Mouse (Mus musculus) olfactory bulb, adult 2 months (tissue): ENCODE results near the gene Cacna2d2. TPM values are rescaled to one million over a fixed set of nuclear protein-coding genes. Genes with fewer than 3 reads are reported as not detected.
A peak's percentile ranks its signal among the peaks of the same experiment; 100 is the strongest.
"Not testable (repeated sequence)": the region's sequence is repeated elsewhere in the genome, so short reads cannot be mapped to it uniquely, and the experiment has no call there.

Experiments
- H3K27ac ChIP-seq: fragments of 200-500 bp; 2 replicates; pipeline ENCODE4 v1.5.1; 2012; ENCODE audit warnings: low read depth, low read length; ENCODE audit not compliant: insufficient read depth
- H3K4me1 ChIP-seq: fragments of 200-500 bp; 2 replicates; pipeline ENCODE4 v1.6.1; 2012; ENCODE audit warnings: low read length; ENCODE audit not compliant: control insufficient read depth, insufficient read depth
- H3K4me3 ChIP-seq: fragments of 200-500 bp; 2 replicates; pipeline ENCODE4 v1.5.1; 2012; ENCODE audit warnings: mild to moderate bottlenecking, low read depth, low read length, moderate library complexity; ENCODE audit not compliant: insufficient read depth
- CTCF ChIP-seq: fragments of 200-500 bp; IDR thresholded peaks from 2 replicates; pipeline ENCODE4 v1.5.1; 2012; ENCODE audit warnings: low read depth, mild to moderate bottlenecking, low read length, moderate library complexity; ENCODE audit not compliant: insufficient read depth
- POLR2A ChIP-seq: fragments of 200-500 bp; IDR thresholded peaks from 2 replicates; pipeline ENCODE4 v1.6.1; 2012; ENCODE audit warnings: mild to moderate bottlenecking, low read depth, low read length, moderate library complexity; ENCODE audit not compliant: insufficient read depth
- WGBS: fragments of 180-500 bp; shearing (Covaris S2); methylation state at CpG from one replicate; pipeline ENCODE4 v1.1.7; 2018; 5-methylcytosine and 5-hydroxymethylcytosine counted together
- polyA plus RNA-seq: library from polyadenylated mRNA; stranded (reverse); fragments of >200 nt; gene quantifications from 2 replicates; pipeline ENCODE4 v1.2.4, GENCODE M21; 2012; ENCODE audit warnings: low replicate concordance; ENCODE audit not compliant: missing spikeins, insufficient read depth, insufficient read length

The Cacna2d2 gene
- polyA plus RNA-seq, 1 experiment, result not detected

DNA sequence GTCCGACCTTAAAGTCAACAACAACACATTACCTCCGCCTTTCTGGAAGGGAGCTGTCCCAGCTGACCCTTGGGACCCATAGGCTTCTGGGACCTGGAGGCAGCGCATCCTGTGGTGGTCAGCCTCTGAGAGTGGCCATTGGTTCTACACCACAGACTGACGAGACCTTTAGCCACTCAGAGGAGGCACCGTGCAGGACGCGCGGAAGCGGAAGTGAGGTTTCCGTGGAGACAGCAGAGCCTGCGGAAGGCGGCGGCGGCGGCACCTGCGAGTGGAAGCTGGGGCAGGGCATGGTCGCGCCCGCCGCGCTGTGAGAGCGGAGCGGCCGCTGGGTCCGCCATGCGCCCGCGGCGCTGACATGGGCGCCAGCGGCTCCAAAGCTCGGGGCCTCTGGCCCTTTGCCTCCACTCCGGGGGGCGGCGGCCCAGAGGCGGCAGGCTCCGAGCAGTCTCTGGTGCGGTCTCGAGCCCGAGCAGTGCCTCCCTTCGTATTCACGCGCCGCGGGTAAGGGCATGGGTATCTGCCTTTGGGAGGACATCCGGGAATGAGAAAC, 163.7 kb downstream of the Cacna2d2 start, which contains the start of gene Tusc2:
Gene Tusc2, plus strand, starts transcription at position 227 of the 553 bp plus-strand sequence.
- peak; percentile 76 for TF ChIP-seq POLR2A
- no peak for TF ChIP-seq CTCF
- peaks cover 14% of the 10 kb centered on the region for H3K4me1 ChIP-seq
- under 1% methylated on average over 46 of the region's 46 CpGs for WGBS
- H3K27ac ChIP-seq, result peak within 1 kb of the TSS; percentile 42
- H3K4me3 ChIP-seq, result peak within 1 kb of the TSS; percentile 75

DNA sequence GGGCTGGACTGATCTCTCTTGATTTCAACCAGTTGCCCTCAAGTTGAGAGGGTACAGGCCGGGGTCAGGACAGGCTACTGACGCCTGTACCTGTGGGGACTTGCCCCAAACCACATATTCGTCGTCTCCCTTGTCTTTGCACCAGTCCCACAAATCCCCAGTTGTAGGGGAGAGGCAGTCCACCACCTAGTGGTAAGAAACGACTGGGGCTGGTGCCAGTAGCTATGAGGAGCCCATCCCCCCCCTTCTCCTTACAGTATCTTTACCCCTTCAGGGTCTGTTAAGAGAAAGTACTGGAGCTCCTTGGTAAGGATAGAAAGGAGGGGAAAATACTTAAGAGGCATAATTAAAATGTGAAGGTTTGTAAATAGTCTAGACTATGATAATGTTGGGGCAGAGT, 166.1 kb downstream of the Cacna2d2 start:
- WGBS, result 49% methylated on average over 5 of the region's 5 CpGs
- peaks cover 26% of the 10 kb centered on the region for H3K4me1 ChIP-seq
- not testable (repeated sequence) for H3K27ac ChIP-seq, H3K4me3 ChIP-seq

DNA sequence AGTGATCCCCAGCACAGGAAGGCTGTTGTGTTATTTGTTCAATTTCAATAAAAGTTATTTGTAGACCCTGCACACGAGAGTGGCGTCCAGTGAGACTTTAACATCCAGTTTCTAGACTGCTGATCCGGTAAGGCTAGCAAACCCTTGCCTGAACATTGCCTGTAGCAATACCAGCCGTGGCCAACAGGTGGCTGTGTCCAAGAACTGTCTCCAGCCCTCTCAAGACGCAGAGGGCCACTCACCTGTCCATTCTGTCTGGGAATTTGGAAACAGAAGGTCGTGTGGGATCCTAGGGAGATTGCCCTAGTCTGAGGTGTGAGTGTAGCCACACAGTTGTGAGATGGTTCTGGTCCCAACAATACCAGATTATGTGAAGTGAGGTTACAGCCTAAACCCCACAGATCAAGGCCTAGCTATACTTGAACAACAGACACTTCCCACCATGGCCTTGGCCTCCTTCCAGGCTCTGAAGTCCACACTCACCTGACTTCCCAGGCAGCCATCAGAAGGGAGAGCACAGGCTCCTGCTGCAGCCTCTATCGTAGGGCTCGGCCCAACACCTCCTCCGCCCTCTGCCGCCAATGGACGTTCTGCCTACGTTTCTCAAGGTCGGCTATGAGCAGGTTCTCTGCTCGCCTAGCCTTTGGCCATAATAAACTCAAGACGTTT, 166.8 kb downstream of the Cacna2d2 start:
- Histone ChIP-seq H3K4me3 (no peak overlapping the region), H3K27ac (no peak overlapping the region), H3K4me1 (peaks cover 32% of the 10 kb centered on the region)
- TF ChIP-seq CTCF (no peak; the same call in 1 of the 2 replicates), POLR2A (no peak)
- WGBS, result 58% methylated on average over 15 of the region's 15 CpGs

DNA sequence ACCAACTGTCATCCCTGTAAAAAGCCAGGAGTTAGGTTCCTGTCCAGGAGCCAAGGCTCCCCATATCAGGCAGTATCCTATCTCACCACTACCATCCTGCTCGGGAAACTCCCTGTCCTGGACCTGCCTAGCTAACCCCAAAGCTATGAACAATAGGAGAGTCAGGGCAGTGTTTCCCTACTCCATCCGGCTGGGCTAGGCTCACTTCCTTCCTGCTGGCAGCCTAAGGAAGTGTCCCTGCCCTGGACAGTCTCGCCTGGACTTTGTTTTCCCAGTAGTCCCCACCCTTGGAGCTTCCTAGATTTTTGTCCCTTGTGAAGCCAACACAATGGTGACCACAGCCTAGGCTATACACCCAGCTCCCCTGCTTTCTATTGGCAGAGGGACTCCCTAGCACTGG, 167.4 kb downstream of the Cacna2d2 start:
- H3K4me3 ChIP-seq, result no peak overlapping the region
- 74% methylated on average over 3 of the region's 3 CpGs for WGBS
- H3K4me1 ChIP-seq, result peaks cover 37% of the 10 kb centered on the region
- TF ChIP-seq CTCF (no peak), POLR2A (no peak)
- H3K27ac ChIP-seq, result no peak overlapping the region

DNA sequence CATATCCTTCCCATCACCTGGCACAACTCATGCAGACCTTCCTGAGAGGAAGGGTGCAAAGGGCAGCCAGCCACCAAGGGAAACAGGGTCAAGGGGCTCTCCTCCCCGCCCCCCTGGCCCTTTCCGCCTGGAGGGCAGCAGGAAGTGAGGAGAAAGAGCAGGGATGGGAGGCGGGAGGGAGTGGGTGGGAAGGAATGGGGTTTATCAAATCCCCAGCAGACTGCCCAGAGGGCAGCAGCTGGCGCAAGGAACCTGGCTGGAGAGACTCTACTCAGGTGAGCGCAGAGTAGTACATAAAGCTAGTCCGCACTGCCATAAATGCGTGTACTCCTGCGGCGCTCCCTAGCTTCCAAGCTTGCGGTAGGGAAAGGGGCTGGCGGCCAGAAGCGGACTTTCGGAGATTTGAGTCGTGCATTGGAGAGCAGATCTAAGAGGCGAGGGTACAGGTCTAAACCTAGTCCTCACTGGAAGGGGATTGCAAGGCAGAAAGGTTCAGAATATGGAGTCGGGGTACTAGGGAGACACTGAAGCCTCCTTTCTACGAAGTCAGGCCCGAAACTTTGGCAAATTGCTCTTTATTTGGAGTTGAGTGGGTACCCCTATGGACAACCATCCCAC, 168.4 kb downstream of the Cacna2d2 start, which contains the start of gene Hyal2:
Gene Hyal2, plus strand, starts transcription at position 244 of the 618 bp plus-strand sequence.
- TF ChIP-seq POLR2A, result no peak
- no peak for TF ChIP-seq CTCF
- WGBS, result 28% methylated on average over 18 of the region's 18 CpGs
- Histone ChIP-seq H3K4me3 (peak within 1 kb of the TSS; percentile 84), H3K4me1 (peaks cover 37% of the 10 kb centered on the region), H3K27ac (peak within 1 kb of the TSS; percentile 89)

DNA sequence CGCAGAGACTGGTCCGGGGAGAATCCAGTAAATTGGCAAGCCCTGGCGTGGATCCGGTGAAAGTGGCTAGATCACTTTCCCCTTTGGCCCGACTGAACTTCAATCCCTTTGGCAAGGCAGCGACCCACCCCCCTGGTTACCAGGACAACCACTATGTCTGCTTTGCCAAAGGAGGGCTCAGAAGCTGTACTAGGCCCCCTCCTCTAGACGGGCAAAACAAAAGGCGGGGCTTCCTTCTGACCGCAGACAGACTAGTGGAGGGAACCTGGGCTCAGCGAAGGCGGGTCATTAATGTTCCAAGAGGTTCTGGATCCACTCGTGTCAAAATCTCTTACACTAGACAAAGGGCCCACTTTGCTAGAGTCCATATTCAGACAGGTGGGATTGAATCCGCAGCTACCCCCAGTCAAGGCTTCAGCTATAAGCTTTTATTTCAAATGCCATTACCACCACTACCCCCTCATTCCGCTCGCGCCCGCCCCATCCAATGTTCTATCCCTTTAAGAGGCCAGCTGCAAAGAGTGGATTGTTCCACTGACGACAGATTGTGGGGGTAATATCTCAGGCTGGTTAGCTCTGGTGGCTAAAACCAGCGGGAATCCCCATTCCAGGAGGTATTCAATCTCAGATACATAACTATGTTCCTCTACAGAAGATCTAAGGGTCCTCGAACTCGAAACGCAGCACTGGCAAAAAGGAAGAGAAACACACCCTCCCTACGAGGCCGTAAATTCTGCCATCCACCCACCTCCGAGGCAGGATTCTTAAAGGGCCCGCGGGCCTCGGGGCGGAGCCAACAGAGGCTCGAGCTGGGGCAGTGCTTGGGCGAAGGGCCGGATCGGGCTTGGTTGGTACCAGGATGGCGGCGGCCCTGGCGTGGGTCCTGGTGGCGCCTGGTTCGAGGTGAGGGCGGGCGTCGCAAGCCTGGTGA, 169.2 kb downstream of the Cacna2d2 start:
- under 1% methylated on average over 41 of the region's 41 CpGs for WGBS
- peaks cover 37% of the 10 kb centered on the region for H3K4me1 ChIP-seq
- H3K4me3 ChIP-seq, result peak overlapping the region; percentile 84
- TF ChIP-seq CTCF, result no peak
- 0 out of 2 replicates have a peak, but pooled peaks have one; percentile 30 for TF ChIP-seq POLR2A
- peak overlapping the region; percentile 89 for H3K27ac ChIP-seq

DNA sequence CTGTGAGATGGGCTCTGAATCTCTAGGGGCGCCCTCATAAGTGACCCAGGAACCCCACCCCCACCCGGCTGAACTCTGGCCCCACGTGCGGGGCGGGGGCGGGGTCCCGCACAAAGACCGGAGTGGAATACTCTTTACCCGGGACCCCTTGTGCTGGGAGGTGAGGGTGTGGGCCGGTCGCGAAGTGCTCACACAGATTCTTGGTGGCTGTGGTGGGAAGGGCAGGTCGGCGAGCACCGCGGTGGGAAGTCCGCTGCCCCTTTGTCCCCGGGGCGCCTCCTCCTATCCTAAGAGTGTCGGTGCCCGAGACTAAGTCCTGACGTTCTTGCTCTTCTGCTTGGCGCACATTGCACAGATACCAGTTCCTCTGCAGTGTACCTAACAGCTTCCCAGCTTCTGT, 169.9 kb downstream of the Cacna2d2 start:
- H3K27ac ChIP-seq, result peak overlapping the region; percentile 59; the same call in 1 of the 2 replicates
- H3K4me3 ChIP-seq, result peak overlapping the region; percentile 84
- H3K4me1 ChIP-seq, result peaks cover 33% of the 10 kb centered on the region
- no peak for TF ChIP-seq POLR2A
- TF ChIP-seq CTCF, result no peak
- under 1% methylated on average over 23 of the region's 23 CpGs for WGBS

GRCm38 (mm10) chr9:107570016-107570415, 170.6 kb downstream of the Cacna2d2 start:
- H3K4me1 ChIP-seq, result peaks cover 31% of the 10 kb centered on the region
- WGBS, result 46% methylated on average over 13 of the region's 13 CpGs
- H3K27ac ChIP-seq, result no peak overlapping the region
- no peak for TF ChIP-seq CTCF
- no peak for TF ChIP-seq POLR2A
- peak overlapping the region; percentile 30 for H3K4me3 ChIP-seq
